Mouse (Mus musculus): ENCODE measurements at regions not wholly inside any gene's neighbourhood (a gene's known extent, or its start where the extent isn't known, plus 50 kb on each side); places are given as distances from the start of the nearest gene placed in this dataset.
"Not testable (repeated sequence)": the region's sequence is repeated elsewhere in the genome, so short reads cannot be mapped to it uniquely, and the experiment has no call there.

DNA sequence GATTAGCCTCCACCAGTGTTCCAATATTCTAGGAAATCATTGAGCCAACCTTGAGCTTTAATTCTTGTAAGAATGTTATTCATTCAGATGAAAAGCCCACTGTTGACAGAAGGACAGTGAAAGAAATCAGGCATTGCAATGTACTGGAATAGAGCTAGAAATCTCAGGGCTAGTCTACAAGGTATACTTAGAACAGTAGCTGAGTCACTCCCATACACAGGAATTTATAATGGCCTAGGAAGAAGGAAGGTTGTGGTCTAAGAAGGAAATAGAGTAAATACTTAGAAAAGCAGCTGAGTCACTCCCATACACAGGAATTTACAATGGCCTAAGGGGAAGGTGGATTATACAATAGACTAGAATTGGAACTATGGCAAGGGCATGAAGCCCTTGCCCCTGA lies 174.6 kb downstream of the Fam181b start:
- not testable (repeated sequence) for H3K27me3 ChIP-seq (ENCODE audit: control insufficient read depth in 1 of 2, insufficient read depth in 2 of 2, low read length in 2 of 2); H3K36me3 ChIP-seq (ENCODE audit: control insufficient read depth in 1 of 2, insufficient read depth in 2 of 2, low read length in 2 of 2); DNase-seq (ENCODE audit: low read depth, low spot score); H3K9me3 ChIP-seq (replicated peaks; ENCODE audit: insufficient read depth, low read length); H3K79me2 ChIP-seq (ENCODE audit: control insufficient read depth, insufficient read depth, low read length, poor library complexity); H3K4me3 ChIP-seq (ENCODE audit: control insufficient read depth in 1 of 2, insufficient read depth in 1 of 2, low read depth in 2 of 2, low read length in 2 of 2); H3K9ac ChIP-seq (ENCODE audit: control insufficient read depth, low read depth, low read length, poor library complexity, severe bottlenecking); H3K27ac ChIP-seq (ENCODE audit: control insufficient read depth, low read depth, low read length); H3K4me1 ChIP-seq (ENCODE audit: control insufficient read depth in 1 of 2, insufficient read depth in 2 of 2, low read length in 2 of 2)

DNA sequence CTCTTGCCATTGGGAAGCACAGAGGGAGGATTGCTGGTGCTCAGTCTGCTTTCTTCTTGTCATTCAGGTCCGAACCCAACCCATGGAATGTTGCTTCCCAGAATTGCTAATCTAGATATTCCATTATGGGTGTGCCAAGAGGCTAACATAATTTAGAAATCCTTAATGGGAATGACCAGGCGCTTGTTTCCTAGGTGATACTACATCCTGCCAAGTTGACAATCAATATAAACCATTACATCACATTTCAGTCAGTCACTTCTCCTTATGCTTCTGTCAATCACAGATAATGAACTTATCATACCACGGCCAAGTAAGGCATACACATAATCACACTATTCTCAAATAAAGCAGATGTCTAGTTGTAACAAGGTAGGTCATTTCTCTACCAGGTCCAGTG lies 206.1 kb downstream of the Fam181b start:
- no peak for DNase-seq (ENCODE audit: low read depth, low spot score)
- H3K4me1 ChIP-seq (ENCODE audit: control insufficient read depth in 1 of 2, insufficient read depth in 2 of 2, low read length in 2 of 2), result no peaks in the 10 kb centered on the region
- H3K9ac ChIP-seq (ENCODE audit: control insufficient read depth, low read depth, low read length, poor library complexity, severe bottlenecking), result no peak overlapping the region
- H3K79me2 ChIP-seq (ENCODE audit: control insufficient read depth, insufficient read depth, low read length, poor library complexity), result no peaks in the 10 kb centered on the region
- H3K27ac ChIP-seq (ENCODE audit: control insufficient read depth, low read depth, low read length), result no peak overlapping the region
- H3K27me3 ChIP-seq (ENCODE audit: control insufficient read depth in 1 of 2, insufficient read depth in 2 of 2, low read length in 2 of 2), result no peaks in the 10 kb centered on the region
- H3K9me3 ChIP-seq (replicated peaks; ENCODE audit: insufficient read depth, low read length), result no peaks in the 10 kb centered on the region
- TF ChIP-seq SMC3 (IDR thresholded peaks at IDR 0.05; ENCODE audit: low read depth, low read length), result no peak
- no peak for TF ChIP-seq ZNF384 (IDR thresholded peaks at IDR 0.05; ENCODE audit: low read depth, low read length)
- no peak for TF ChIP-seq GATA1 (IDR thresholded peaks at IDR 0.05; ENCODE audit: low read depth, low read length)
- no peak for TF ChIP-seq EP300 (IDR thresholded peaks at IDR 0.05; ENCODE audit: low read depth in 1 of 2, low read length in 2 of 2)
- TF ChIP-seq MAX (IDR thresholded peaks at IDR 0.05; ENCODE audit: low read length), result no peak
- no peak for TF ChIP-seq NRF1 (IDR thresholded peaks at IDR 0.05; ENCODE audit: insufficient read depth, low read depth, low read length, poor library complexity, severe bottlenecking)
- no peak for TF ChIP-seq POLR2AphosphoS2 (IDR thresholded peaks at IDR 0.05; ENCODE audit: low read length)
- TF ChIP-seq MXI1 (IDR thresholded peaks at IDR 0.05; ENCODE audit: low read depth, low read length), result no peak
- no peak for TF ChIP-seq HCFC1 (IDR thresholded peaks at IDR 0.05; ENCODE audit: low read depth, low read length)
- TF ChIP-seq POLR2AphosphoS5 (IDR thresholded peaks at IDR 0.05; ENCODE audit: borderline replicate concordance, low read depth, low read length), result no peak
- TF ChIP-seq MYB (IDR thresholded peaks at IDR 0.05; ENCODE audit: low read depth, low read length), result no peak
- TF ChIP-seq CHD1 (IDR thresholded peaks at IDR 0.05; ENCODE audit: low read depth, low read length), result no peak
- TF ChIP-seq SIN3A (IDR thresholded peaks at IDR 0.05; ENCODE audit: low read length), result no peak
- TF ChIP-seq RCOR1 (IDR thresholded peaks at IDR 0.05; ENCODE audit: low read depth, low read length), result no peak
- no peak for TF ChIP-seq JUND (IDR thresholded peaks at IDR 0.05; ENCODE audit: low read depth, low read length)
- TF ChIP-seq KAT2A (conservative IDR thresholded peaks at IDR 0.05; ENCODE audit: low read depth, low read length), result no peak
- TF ChIP-seq ZC3H11A (IDR thresholded peaks at IDR 0.05; ENCODE audit: low read depth, low read length), result no peak
- no peak for TF ChIP-seq MAZ (IDR thresholded peaks at IDR 0.05; ENCODE audit: low read depth, low read length)
- no peak for TF ChIP-seq RAD21 (IDR thresholded peaks at IDR 0.05; ENCODE audit: low read depth, low read length)
- H3K4me3 ChIP-seq (ENCODE audit: control insufficient read depth in 1 of 2, insufficient read depth in 1 of 2, low read depth in 2 of 2, low read length in 2 of 2), result no peak overlapping the region
- H3K36me3 ChIP-seq (ENCODE audit: control insufficient read depth in 1 of 2, insufficient read depth in 2 of 2, low read length in 2 of 2), result no peaks in the 10 kb centered on the region
